Mouse (Mus musculus): Measurements from ENCODE around the gene Taf8. TPM values are rescaled to one million over a fixed set of nuclear protein-coding genes. Genes with fewer than 3 reads are reported as not detected.

The Taf8 gene
- polyA plus RNA-seq, 1 experiment from 2014 or later = 21.5 TPM

- H3K27me3 ChIP-seq (replicated peaks; ENCODE audit: control insufficient read depth, insufficient read depth, low read length) = peaks cover 11% of the 10 kb centered on the region
- peaks cover 25% of the 10 kb centered on the region for H3K4me1 ChIP-seq (replicated peaks; ENCODE audit: control insufficient read depth, insufficient read depth, low read length)
- no peak overlapping the region for H3K27ac ChIP-seq (ENCODE audit: low read depth)
- ATAC-seq (replicated peaks; ENCODE audit: low FRiP score, low TSS enrichment, low read depth) (no peak), DNase-seq (ENCODE audit: low spot score) (no peak)
- H3K4me2 ChIP-seq (ENCODE audit: low read length) = no peak overlapping the region
- H3K9me3 ChIP-seq (ENCODE audit: control insufficient read depth, low read length) = no peaks in the 10 kb centered on the region
- H3K36me3 ChIP-seq (ENCODE audit: control insufficient read depth, insufficient read depth, low read length) = no peaks in the 10 kb centered on the region
- H3K9ac ChIP-seq (ENCODE audit: low read length) = no peak overlapping the region
- no peak overlapping the region for H3K4me3 ChIP-seq (ENCODE audit: low read depth, low read length)
- 30% methylated on average over 15 of the region's 15 CpGs for WGBS
These were observed 29.4 kb downstream of the Taf8 start for GRCm38 (mm10) chr17:47472435-47473350.

DNA sequence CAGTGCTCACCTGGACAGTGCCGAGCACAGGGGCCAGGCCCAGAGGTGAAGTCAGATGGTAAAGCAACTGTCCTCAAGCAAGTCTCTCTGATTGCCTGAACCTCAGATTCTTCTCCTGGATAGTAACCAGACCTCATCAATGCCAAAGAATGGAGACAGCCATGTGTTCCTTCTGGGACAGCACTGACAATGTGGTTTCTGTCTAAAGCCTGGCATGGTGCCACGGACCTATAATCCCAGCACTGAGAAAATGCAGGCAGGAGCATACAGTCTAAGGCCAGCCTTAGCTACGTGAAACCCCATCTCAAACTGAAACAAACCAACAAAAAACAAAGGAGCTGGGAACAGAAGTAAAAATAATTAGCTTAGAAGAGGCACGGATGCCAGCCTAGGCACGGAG, 31.4 kb downstream of the Taf8 start:
- Histone ChIP-seq H3K9ac (ENCODE audit: low read length) (no peak overlapping the region), H3K36me3 (ENCODE audit: control insufficient read depth, insufficient read depth, low read length) (no peaks in the 10 kb centered on the region), H3K4me1 (replicated peaks; ENCODE audit: control insufficient read depth, insufficient read depth, low read length) (peaks cover 32% of the 10 kb centered on the region), H3K27ac (ENCODE audit: low read depth) (peak overlapping the region; percentile 59), H3K4me3 (ENCODE audit: low read depth, low read length) (no peak overlapping the region), H3K4me2 (ENCODE audit: low read length) (peak overlapping the region; percentile 20; the same call in 1 of the 2 replicates), H3K9me3 (ENCODE audit: control insufficient read depth, low read length) (no peaks in the 10 kb centered on the region), H3K27me3 (replicated peaks; ENCODE audit: control insufficient read depth, insufficient read depth, low read length) (peaks cover 17% of the 10 kb centered on the region)
- WGBS = 60% methylated on average over 5 of the region's 5 CpGs
- ATAC-seq (replicated peaks; ENCODE audit: low FRiP score, low TSS enrichment, low read depth) = 0 out of 2 replicates have a peak, but pooled peaks have one; percentile 32
- DNase-seq (ENCODE audit: low spot score) = peak; percentile 80

- H3K9ac ChIP-seq (ENCODE audit: low read length) = no peak overlapping the region
- H3K4me1 ChIP-seq (replicated peaks; ENCODE audit: control insufficient read depth, insufficient read depth, low read length) = peaks cover 32% of the 10 kb centered on the region
- DNase-seq (ENCODE audit: low spot score) = no peak
- no peaks in the 10 kb centered on the region for H3K9me3 ChIP-seq (ENCODE audit: control insufficient read depth, low read length)
- peaks cover 17% of the 10 kb centered on the region for H3K27me3 ChIP-seq (replicated peaks; ENCODE audit: control insufficient read depth, insufficient read depth, low read length)
- H3K36me3 ChIP-seq (ENCODE audit: control insufficient read depth, insufficient read depth, low read length) = no peaks in the 10 kb centered on the region
- ATAC-seq (replicated peaks; ENCODE audit: low FRiP score, low TSS enrichment, low read depth) = no peak
- H3K4me3 ChIP-seq (ENCODE audit: low read depth, low read length) = no peak overlapping the region
- no peak overlapping the region for H3K4me2 ChIP-seq (ENCODE audit: low read length)
- WGBS = 79% methylated on average over 4 of the region's 4 CpGs
- H3K27ac ChIP-seq (ENCODE audit: low read depth) = peak overlapping the region; percentile 59; the same call in 1 of the 2 replicates
These were observed 32.0 kb downstream of the Taf8 start for GRCm38 (mm10) chr17:47470121-47470520.

DNA sequence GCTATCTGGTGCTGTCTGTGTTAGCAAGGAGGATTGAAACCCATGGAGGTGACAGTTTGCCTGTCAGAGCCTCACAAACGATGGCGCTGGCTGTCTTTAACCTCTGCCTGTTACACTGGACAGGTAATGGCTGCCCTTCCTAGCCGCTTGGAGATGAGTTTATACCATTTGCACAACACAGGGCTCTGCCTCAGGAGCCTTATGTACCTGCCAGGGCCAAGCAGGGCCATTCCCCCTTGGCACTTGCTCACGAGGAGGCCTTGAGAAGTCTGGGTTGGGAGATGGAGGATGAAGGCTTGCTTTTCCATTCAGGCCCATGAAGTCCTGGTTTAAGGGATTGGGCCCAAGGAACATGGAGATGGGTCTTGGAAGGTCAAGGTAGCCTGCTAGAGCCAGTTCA, 32.5 kb downstream of the Taf8 start:
- peaks cover 32% of the 10 kb centered on the region for H3K4me1 ChIP-seq (replicated peaks; ENCODE audit: control insufficient read depth, insufficient read depth, low read length)
- ATAC-seq (replicated peaks; ENCODE audit: low FRiP score, low TSS enrichment, low read depth) (no peak), DNase-seq (ENCODE audit: low spot score) (no peak)
- peaks cover 17% of the 10 kb centered on the region for H3K27me3 ChIP-seq (replicated peaks; ENCODE audit: control insufficient read depth, insufficient read depth, low read length)
- 94% methylated on average over 4 of the region's 4 CpGs for WGBS
- H3K9ac ChIP-seq (ENCODE audit: low read length) = no peak overlapping the region
- H3K36me3 ChIP-seq (ENCODE audit: control insufficient read depth, insufficient read depth, low read length) = no peaks in the 10 kb centered on the region
- no peaks in the 10 kb centered on the region for H3K9me3 ChIP-seq (ENCODE audit: control insufficient read depth, low read length)
- H3K27ac ChIP-seq (ENCODE audit: low read depth) = no peak overlapping the region
- H3K4me3 ChIP-seq (ENCODE audit: low read depth, low read length) = no peak overlapping the region
- no peak overlapping the region for H3K4me2 ChIP-seq (ENCODE audit: low read length)

DNA sequence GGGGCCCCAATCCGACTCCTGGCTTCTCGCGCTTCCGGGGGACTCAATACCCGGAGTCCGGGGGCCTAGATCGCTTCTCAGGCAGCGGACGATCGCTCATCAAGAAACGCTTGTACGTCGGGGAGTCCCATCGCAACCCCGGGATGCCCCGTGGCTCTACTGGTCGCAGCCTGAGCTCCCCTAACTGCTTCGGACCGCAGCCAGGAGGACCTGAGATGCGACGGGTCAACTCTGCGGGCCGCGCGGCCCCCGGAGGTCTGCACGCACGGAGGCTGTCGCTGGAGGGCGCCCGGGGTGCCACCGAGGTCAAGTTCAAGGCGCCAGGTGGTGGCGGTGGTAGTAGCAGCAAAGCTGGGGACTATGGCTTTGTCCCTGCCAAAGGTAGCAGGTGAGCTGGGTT, 33.6 kb downstream of the Taf8 start:
- H3K9me3 ChIP-seq (ENCODE audit: control insufficient read depth, low read length) = no peaks in the 10 kb centered on the region
- H3K4me1 ChIP-seq (replicated peaks; ENCODE audit: control insufficient read depth, insufficient read depth, low read length) = peaks cover 34% of the 10 kb centered on the region
- H3K9ac ChIP-seq (ENCODE audit: low read length) = 0 out of 2 replicates have a peak overlapping the region, but pooled peaks have one; percentile 29
- peak overlapping the region; percentile 41 for H3K4me2 ChIP-seq (ENCODE audit: low read length)
- peaks cover 17% of the 10 kb centered on the region for H3K27me3 ChIP-seq (replicated peaks; ENCODE audit: control insufficient read depth, insufficient read depth, low read length)
- H3K4me3 ChIP-seq (ENCODE audit: low read depth, low read length) = peak overlapping the region; percentile 21
- WGBS = 18% methylated on average over 34 of the region's 34 CpGs
- H3K27ac ChIP-seq (ENCODE audit: low read depth) = no peak overlapping the region
- ATAC-seq (replicated peaks; ENCODE audit: low FRiP score, low TSS enrichment, low read depth) (no peak), DNase-seq (ENCODE audit: low spot score) (no peak)
- H3K36me3 ChIP-seq (ENCODE audit: control insufficient read depth, insufficient read depth, low read length) = no peaks in the 10 kb centered on the region

DNA sequence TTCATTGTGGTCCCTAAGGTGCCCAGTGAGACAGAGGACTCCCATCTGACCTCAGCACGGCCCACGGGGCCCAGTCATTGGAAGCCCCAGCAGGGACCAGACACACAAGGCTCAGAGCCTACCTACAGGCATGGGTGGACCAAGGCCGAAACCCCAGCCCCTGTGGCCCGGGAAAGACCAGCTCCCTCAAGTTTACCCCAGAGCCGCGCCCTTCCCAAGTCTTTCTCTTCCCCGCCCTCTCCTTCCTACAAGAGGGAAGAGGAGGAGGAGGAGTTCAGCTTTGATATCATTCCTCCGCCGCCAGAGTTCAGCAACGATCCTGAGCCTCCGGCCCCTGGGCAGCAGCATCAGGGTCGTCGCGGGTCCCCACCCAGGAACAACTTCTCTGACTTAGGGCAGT, 34.0 kb downstream of the Taf8 start:
- 23% methylated on average over 14 of the region's 14 CpGs for WGBS
- Histone ChIP-seq H3K4me2 (ENCODE audit: low read length) (peak overlapping the region; percentile 41), H3K27me3 (replicated peaks; ENCODE audit: control insufficient read depth, insufficient read depth, low read length) (peaks cover 17% of the 10 kb centered on the region), H3K4me1 (replicated peaks; ENCODE audit: control insufficient read depth, insufficient read depth, low read length) (peaks cover 36% of the 10 kb centered on the region), H3K9ac (ENCODE audit: low read length) (0 out of 2 replicates have a peak overlapping the region, but pooled peaks have one; percentile 29), H3K27ac (ENCODE audit: low read depth) (no peak overlapping the region), H3K9me3 (ENCODE audit: control insufficient read depth, low read length) (no peaks in the 10 kb centered on the region), H3K36me3 (ENCODE audit: control insufficient read depth, insufficient read depth, low read length) (no peaks in the 10 kb centered on the region), H3K4me3 (ENCODE audit: low read depth, low read length) (peak overlapping the region; percentile 21)
- ATAC-seq (replicated peaks; ENCODE audit: low FRiP score, low TSS enrichment, low read depth) (no peak), DNase-seq (ENCODE audit: low spot score) (no peak)

DNA sequence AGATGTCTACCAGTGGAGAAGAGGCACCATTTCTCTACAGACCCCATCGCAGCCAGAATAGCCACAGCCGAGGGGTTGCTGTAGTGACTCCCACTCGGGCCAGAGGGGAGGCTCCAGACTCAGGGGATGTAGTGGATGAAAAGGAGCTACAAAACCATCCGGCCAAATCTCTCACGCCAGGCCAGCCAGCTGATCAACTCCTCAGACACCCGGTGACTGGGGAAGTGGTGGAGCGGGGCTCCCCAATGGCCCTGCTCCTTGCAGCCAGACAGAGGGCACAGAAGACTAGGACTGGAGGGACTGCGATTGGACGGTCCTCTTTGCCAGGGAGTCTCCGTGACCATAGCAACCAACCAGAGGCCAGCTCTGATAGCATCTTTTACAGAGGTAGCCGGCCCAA, 34.4 kb downstream of the Taf8 start:
- Histone ChIP-seq H3K27ac (ENCODE audit: low read depth) (no peak overlapping the region), H3K4me2 (ENCODE audit: low read length) (peak overlapping the region; percentile 41; the same call in 1 of the 2 replicates), H3K9ac (ENCODE audit: low read length) (no peak overlapping the region), H3K36me3 (ENCODE audit: control insufficient read depth, insufficient read depth, low read length) (no peaks in the 10 kb centered on the region), H3K9me3 (ENCODE audit: control insufficient read depth, low read length) (no peaks in the 10 kb centered on the region), H3K4me1 (replicated peaks; ENCODE audit: control insufficient read depth, insufficient read depth, low read length) (peaks cover 32% of the 10 kb centered on the region), H3K4me3 (ENCODE audit: low read depth, low read length) (no peak overlapping the region), H3K27me3 (replicated peaks; ENCODE audit: control insufficient read depth, insufficient read depth, low read length) (peaks cover 17% of the 10 kb centered on the region)
- ATAC-seq (replicated peaks; ENCODE audit: low FRiP score, low TSS enrichment, low read depth) (no peak), DNase-seq (ENCODE audit: low spot score) (no peak)
- WGBS = 75% methylated on average over 11 of the region's 11 CpGs

DNA sequence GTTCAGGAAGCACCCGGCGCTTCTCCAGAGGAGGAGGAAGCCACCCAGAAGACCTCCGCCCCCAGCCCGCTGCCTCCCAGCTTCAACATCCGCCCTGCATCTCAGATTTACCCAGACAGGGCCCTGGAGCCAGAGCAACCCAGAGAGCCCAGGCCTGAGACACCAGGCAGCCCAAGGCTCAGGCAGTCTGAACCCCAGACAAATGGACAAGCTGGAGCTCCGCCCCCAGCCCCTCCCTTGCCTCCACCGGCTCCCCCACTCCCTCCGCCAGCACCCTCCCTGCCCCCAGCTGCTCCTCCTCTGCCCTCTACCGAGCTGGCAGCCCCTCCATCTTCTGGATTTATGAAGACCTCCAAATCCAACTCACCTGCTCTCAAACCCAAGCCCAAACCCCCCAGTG, 35.8 kb downstream of the Taf8 start:
- no peak overlapping the region for H3K9ac ChIP-seq (ENCODE audit: low read length)
- H3K4me3 ChIP-seq (ENCODE audit: low read depth, low read length) = no peak overlapping the region
- no peak overlapping the region for H3K27ac ChIP-seq (ENCODE audit: low read depth)
- no peak for ATAC-seq (replicated peaks; ENCODE audit: low FRiP score, low TSS enrichment, low read depth)
- H3K4me2 ChIP-seq (ENCODE audit: low read length) = no peak overlapping the region
- no peaks in the 10 kb centered on the region for H3K36me3 ChIP-seq (ENCODE audit: control insufficient read depth, insufficient read depth, low read length)
- 27% methylated on average over 8 of the region's 9 CpGs for WGBS
- H3K27me3 ChIP-seq (replicated peaks; ENCODE audit: control insufficient read depth, insufficient read depth, low read length) = peaks cover 17% of the 10 kb centered on the region
- no peak for DNase-seq (ENCODE audit: low spot score)
- no peaks in the 10 kb centered on the region for H3K9me3 ChIP-seq (ENCODE audit: control insufficient read depth, low read length)
- H3K4me1 ChIP-seq (replicated peaks; ENCODE audit: control insufficient read depth, insufficient read depth, low read length) = peaks cover 30% of the 10 kb centered on the region
